Mouse (Mus musculus): ENCODE measurements around the gene Gm11634.

- TF ChIP-seq POLR2A (IDR thresholded peaks at IDR 0.05; ENCODE audit: low read depth, low read length) (no peak), CTCF (conservative IDR thresholded peaks at IDR 0.05; ENCODE audit: insufficient read depth, insufficient read length, low read depth, low read length) (no peak)
These were observed 5.1 kb upstream of the Gm11634 start for GRCm38 (mm10) chr11:101604116-101604515.
